Mouse (Mus musculus): ENCODE data around the gene Tmtc2. TPM values are rescaled to one million over a fixed set of nuclear protein-coding genes. Genes with fewer than 3 reads are reported as not detected.
A peak's percentile ranks its signal among the peaks of the same experiment; 100 is the strongest.

Gene Tmtc2
- polyA plus RNA-seq, 1 experiment from 2014 or later = 6.9 TPM

- Histone ChIP-seq H3K36me3 (ENCODE audit: insufficient read depth) (0 out of 2 replicates have a peak, but pooled peaks cover 6% of the 10 kb centered on the region), H3K9ac (no peak overlapping the region), H3K4me3 (ENCODE audit: low read depth, low read length) (no peak overlapping the region), H3K9me3 (ENCODE audit: low read depth, low read length) (no peaks in the 10 kb centered on the region), H3K27me3 (ENCODE audit: insufficient read depth, low read length) (no peaks in the 10 kb centered on the region), H3K27ac (ENCODE audit: low read depth) (no peak overlapping the region), H3K4me1 (ENCODE audit: insufficient read depth) (no peaks in the 10 kb centered on the region), H3K4me2 (no peak overlapping the region)
- no peak for DNase-seq
- ATAC-seq (ENCODE audit: insufficient read depth) = 0 out of 2 replicates have a peak, but pooled peaks have one; percentile 49
- WGBS = 71% methylated on average over 15 of the region's 15 CpGs
- no peak for TF ChIP-seq CTCF (IDR thresholded peaks at IDR 0.05; ENCODE audit: low read depth)
These were observed 156.3 kb downstream of the Tmtc2 start for GRCm38 (mm10) chr10:105417845-105418383.

DNA sequence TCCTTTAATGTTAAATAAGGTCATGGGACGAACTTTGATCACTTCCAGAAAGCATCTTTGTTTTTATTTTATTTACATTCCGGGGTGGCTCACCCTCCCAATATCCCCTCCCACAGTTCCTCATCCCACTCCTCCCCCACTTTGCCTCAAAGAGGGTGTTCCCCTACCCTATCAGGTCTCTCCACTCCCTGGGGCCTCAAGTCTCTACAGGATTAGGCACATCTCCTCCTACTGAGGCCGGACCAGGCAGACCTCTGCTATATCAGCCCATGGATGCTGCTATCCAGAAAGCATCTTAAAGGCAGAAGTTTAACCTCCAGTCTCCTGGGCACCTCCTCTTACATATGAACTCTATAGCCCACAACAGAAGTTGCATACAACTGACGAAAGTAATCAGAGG, 157.7 kb downstream of the Tmtc2 start:
- 79% methylated on average over 4 of the region's 4 CpGs for WGBS
- no peaks in the 10 kb centered on the region for H3K9me3 ChIP-seq (ENCODE audit: low read depth, low read length)
- H3K4me1 ChIP-seq (ENCODE audit: insufficient read depth) = no peaks in the 10 kb centered on the region
- DNase-seq (no peak), ATAC-seq (ENCODE audit: insufficient read depth) (no peak)
- H3K27me3 ChIP-seq (ENCODE audit: insufficient read depth, low read length) = no peaks in the 10 kb centered on the region
- no peak for TF ChIP-seq CTCF (IDR thresholded peaks at IDR 0.05; ENCODE audit: low read depth)
- H3K36me3 ChIP-seq (ENCODE audit: insufficient read depth) = 0 out of 2 replicates have a peak, but pooled peaks cover 7% of the 10 kb centered on the region
- no peak overlapping the region for H3K9ac ChIP-seq
- no peak overlapping the region for H3K27ac ChIP-seq (ENCODE audit: low read depth)
- H3K4me2 ChIP-seq = no peak overlapping the region
- no peak overlapping the region for H3K4me3 ChIP-seq (ENCODE audit: low read depth, low read length)

DNA sequence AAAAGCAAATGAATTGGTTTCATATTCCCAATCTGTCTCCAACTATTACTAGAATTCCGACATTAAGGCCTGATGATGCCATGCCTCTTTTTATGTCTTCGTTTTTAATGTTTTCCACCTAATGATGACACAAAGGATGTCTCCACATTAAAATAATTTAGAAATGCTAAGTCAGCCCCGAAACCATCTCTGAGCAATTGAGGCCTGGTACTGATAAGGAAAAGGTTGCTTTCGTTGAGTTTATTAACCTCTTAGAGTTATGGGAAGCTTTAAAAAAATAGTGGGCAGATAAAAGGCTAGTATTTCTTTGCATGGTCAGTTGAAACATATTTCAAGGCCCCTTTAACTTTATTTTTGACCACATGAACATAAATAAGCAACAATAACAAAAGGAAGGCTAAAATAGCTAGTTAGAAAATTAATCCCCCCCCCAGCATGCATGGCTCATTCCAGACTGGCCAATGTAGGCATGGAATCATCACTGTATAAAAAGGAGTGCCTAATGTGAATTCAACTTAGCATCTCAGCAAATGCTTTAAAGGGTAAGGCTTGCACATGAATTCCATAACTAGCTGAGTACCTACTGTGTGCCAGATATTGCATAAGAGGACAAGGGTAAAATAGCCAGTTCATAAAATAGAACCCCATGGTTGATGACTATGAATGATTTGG, 168.3 kb downstream of the Tmtc2 start:
- no peak overlapping the region for H3K9ac ChIP-seq
- H3K4me1 ChIP-seq (ENCODE audit: insufficient read depth) = no peaks in the 10 kb centered on the region
- no peak overlapping the region for H3K4me2 ChIP-seq
- no peak overlapping the region for H3K27ac ChIP-seq (ENCODE audit: low read depth)
- peaks cover 3% of the 10 kb centered on the region; the same call in 1 of the 2 replicates for H3K9me3 ChIP-seq (ENCODE audit: low read depth, low read length)
- no peak overlapping the region for H3K4me3 ChIP-seq (ENCODE audit: low read depth, low read length)
- ATAC-seq (ENCODE audit: insufficient read depth) = no peak
- 87% methylated on average over 4 of the region's 4 CpGs for WGBS
- DNase-seq = no peak
- TF ChIP-seq CTCF (IDR thresholded peaks at IDR 0.05; ENCODE audit: low read depth) = no peak
- H3K36me3 ChIP-seq (ENCODE audit: insufficient read depth) = no peaks in the 10 kb centered on the region
- H3K27me3 ChIP-seq (ENCODE audit: insufficient read depth, low read length) = no peaks in the 10 kb centered on the region

GRCm38 (mm10) chr10:105403931-105404330, 170.3 kb downstream of the Tmtc2 start:
- DNase-seq = no peak
- Histone ChIP-seq H3K36me3 (ENCODE audit: insufficient read depth) (no peaks in the 10 kb centered on the region), H3K4me2 (no peak overlapping the region), H3K4me1 (ENCODE audit: insufficient read depth) (no peaks in the 10 kb centered on the region), H3K4me3 (ENCODE audit: low read depth, low read length) (no peak overlapping the region), H3K9me3 (ENCODE audit: low read depth, low read length) (peaks cover 3% of the 10 kb centered on the region; the same call in 1 of the 2 replicates), H3K27me3 (ENCODE audit: insufficient read depth, low read length) (no peaks in the 10 kb centered on the region), H3K27ac (ENCODE audit: low read depth) (no peak overlapping the region), H3K9ac (no peak overlapping the region)
- no peak for ATAC-seq (ENCODE audit: insufficient read depth)
- TF ChIP-seq CTCF (IDR thresholded peaks at IDR 0.05; ENCODE audit: low read depth) = no peak
- WGBS = 70% methylated on average over 3 of the region's 3 CpGs

DNA sequence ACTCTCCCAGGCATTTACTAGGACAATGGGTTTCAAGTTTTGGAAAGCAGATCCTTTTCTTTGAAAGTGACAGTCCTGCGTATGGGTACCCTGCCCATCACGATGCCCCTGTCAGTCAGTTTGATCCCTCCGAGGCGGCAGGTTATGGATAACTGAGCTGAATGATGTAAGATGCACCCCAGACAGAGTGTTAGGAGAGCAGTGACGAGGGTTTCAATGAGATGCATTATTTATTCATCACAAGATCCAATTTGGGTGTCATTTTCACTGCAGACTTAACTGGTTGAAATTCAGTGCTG, 171.8 kb downstream of the Tmtc2 start:
- H3K9me3 ChIP-seq (ENCODE audit: low read depth, low read length) = peaks cover 3% of the 10 kb centered on the region; the same call in 1 of the 2 replicates
- no peaks in the 10 kb centered on the region for H3K4me1 ChIP-seq (ENCODE audit: insufficient read depth)
- WGBS = 83% methylated on average over 5 of the region's 5 CpGs
- H3K4me3 ChIP-seq (ENCODE audit: low read depth, low read length) = no peak overlapping the region
- H3K9ac ChIP-seq = no peak overlapping the region
- no peak for TF ChIP-seq CTCF (IDR thresholded peaks at IDR 0.05; ENCODE audit: low read depth)
- no peaks in the 10 kb centered on the region for H3K36me3 ChIP-seq (ENCODE audit: insufficient read depth)
- no peak overlapping the region for H3K27ac ChIP-seq (ENCODE audit: low read depth)
- DNase-seq (no peak), ATAC-seq (ENCODE audit: insufficient read depth) (no peak)
- no peak overlapping the region for H3K4me2 ChIP-seq
- H3K27me3 ChIP-seq (ENCODE audit: insufficient read depth, low read length) = no peaks in the 10 kb centered on the region

GRCm38 (mm10) chr10:105401754-105402480, 172.3 kb downstream of the Tmtc2 start:
- Histone ChIP-seq H3K36me3 (ENCODE audit: insufficient read depth) (no peaks in the 10 kb centered on the region), H3K4me1 (ENCODE audit: insufficient read depth) (no peaks in the 10 kb centered on the region), H3K9me3 (ENCODE audit: low read depth, low read length) (peaks cover 3% of the 10 kb centered on the region; the same call in 1 of the 2 replicates), H3K27ac (ENCODE audit: low read depth) (no peak overlapping the region), H3K9ac (no peak overlapping the region), H3K4me3 (ENCODE audit: low read depth, low read length) (no peak overlapping the region), H3K4me2 (no peak overlapping the region), H3K27me3 (ENCODE audit: insufficient read depth, low read length) (no peaks in the 10 kb centered on the region)
- ATAC-seq (ENCODE audit: insufficient read depth) (no peak), DNase-seq (no peak)
- 84% methylated on average over 11 of the region's 11 CpGs for WGBS
- no peak for TF ChIP-seq CTCF (IDR thresholded peaks at IDR 0.05; ENCODE audit: low read depth)

DNA sequence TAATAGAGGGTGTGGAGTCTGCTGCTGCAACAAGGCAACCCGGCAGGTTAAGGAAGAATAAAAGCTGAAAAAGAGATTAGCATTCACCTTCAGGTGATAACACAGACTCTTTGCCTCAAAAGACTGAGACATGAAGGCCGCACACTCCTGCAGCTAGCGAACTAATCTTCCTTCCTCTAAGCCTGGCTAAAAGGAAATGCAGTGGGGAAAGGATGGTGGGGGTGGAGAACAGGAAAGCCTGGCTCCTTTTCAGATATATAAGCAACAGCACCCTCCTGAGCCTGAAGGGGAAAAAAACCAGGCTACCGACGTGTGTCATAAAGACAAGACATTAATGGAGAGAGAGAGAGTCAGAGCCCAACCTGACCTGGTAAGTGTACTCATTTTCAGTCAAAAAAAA, 174.9 kb downstream of the Tmtc2 start:
- TF ChIP-seq CTCF (IDR thresholded peaks at IDR 0.05; ENCODE audit: low read depth) = 0 out of 2 replicates have a peak, but pooled peaks have one; percentile 18
- no peak for ATAC-seq (ENCODE audit: insufficient read depth)
- H3K4me2 ChIP-seq = no peak overlapping the region
- no peaks in the 10 kb centered on the region for H3K27me3 ChIP-seq (ENCODE audit: insufficient read depth, low read length)
- H3K9ac ChIP-seq = no peak overlapping the region
- H3K36me3 ChIP-seq (ENCODE audit: insufficient read depth) = no peaks in the 10 kb centered on the region
- 35% methylated on average over 5 of the region's 5 CpGs for WGBS
- H3K27ac ChIP-seq (ENCODE audit: low read depth) = no peak overlapping the region
- H3K4me3 ChIP-seq (ENCODE audit: low read depth, low read length) = no peak overlapping the region
- no peaks in the 10 kb centered on the region for H3K9me3 ChIP-seq (ENCODE audit: low read depth, low read length)
- peak; percentile 53 for DNase-seq
- H3K4me1 ChIP-seq (ENCODE audit: insufficient read depth) = no peaks in the 10 kb centered on the region
